Mouse (Mus musculus) spleen, adult 12 weeks (tissue): Measurements from ENCODE around the gene Zfp493.
"Not testable (repeated sequence)": the region's sequence is repeated elsewhere in the genome, so short reads cannot be mapped to it uniquely, and the experiment has no call there.

ENCODE experiments used
- DNase-seq: peaks from one replicate; pipeline ENCODE4 v3.0.0; 2022; ENCODE audit warnings: low spot score

Gene Zfp493

GRCm38 (mm10) chr13:67779265-67780221 lies at the start of gene Zfp493:
TSS of gene Zfp493 (plus strand) at chr13:67779693.
- peak; percentile 21 for DNase-seq

- DNase-seq = not testable (repeated sequence)
Measured at GRCm38 (mm10) chr13:67734391-67734790, 45.1 kb upstream of the Zfp493 start.

- DNase-seq = no peak
Measured at GRCm38 (mm10) chr13:67742941-67743340, 36.6 kb upstream of the Zfp493 start.

- no peak for DNase-seq
Measured at GRCm38 (mm10) chr13:67743896-67744295, 35.6 kb upstream of the Zfp493 start.

GRCm38 (mm10) chr13:67754333-67755306 lies 24.9 kb upstream of the Zfp493 start, which contains the start of gene Zfp85:
TSS of gene Zfp85 (minus strand) at chr13:67755228.
- peak; percentile 29 for DNase-seq

GRCm38 (mm10) chr13:67755761-67756160 lies 23.7 kb upstream of the Zfp493 start:
- no peak for DNase-seq

GRCm38 (mm10) chr13:67759966-67760365 lies 19.5 kb upstream of the Zfp493 start:
- DNase-seq = no peak

GRCm38 (mm10) chr13:67763031-67763768 lies 16.3 kb upstream of the Zfp493 start:
- no peak for DNase-seq

- DNase-seq = no peak
Measured at GRCm38 (mm10) chr13:67791921-67792455, 12.5 kb downstream of the Zfp493 start.

- no peak for DNase-seq
Measured at GRCm38 (mm10) chr13:67798618-67799017, 19.1 kb downstream of the Zfp493 start.

- not testable (repeated sequence) for DNase-seq
Measured at GRCm38 (mm10) chr13:67799151-67799550, 19.7 kb downstream of the Zfp493 start.

- no peak for DNase-seq
Measured at GRCm38 (mm10) chr13:67811651-67812210, 32.2 kb downstream of the Zfp493 start.

GRCm38 (mm10) chr13:67812961-67813709 lies 33.6 kb downstream of the Zfp493 start:
- DNase-seq = no peak

- peak; percentile 63 for DNase-seq
Measured at GRCm38 (mm10) chr13:67813710-67814660, 34.5 kb downstream of the Zfp493 start, which contains the start of gene Zfp273. TSS of gene Zfp273 (plus strand) at chr13:67813740.

- no peak for DNase-seq
Measured at GRCm38 (mm10) chr13:67818636-67819035, 39.1 kb downstream of the Zfp493 start.

- DNase-seq = peak; percentile 42
Measured at GRCm38 (mm10) chr13:67830911-67831336, 51.4 kb downstream of the Zfp493 start, which contains the start of gene Gm10037. TSS of gene Gm10037 (plus strand) at chr13:67831106.

GRCm38 (mm10) chr13:67833137-67833536 lies 53.6 kb downstream of the Zfp493 start:
- DNase-seq = not testable (repeated sequence)
